Mouse (Mus musculus) limb, embryonic 11.5 days (tissue): ENCODE measurements at regions not wholly inside any gene's neighbourhood (a gene's known extent, or its start where the extent isn't known, plus 50 kb on each side); places are given as distances from the start of the nearest gene placed in this dataset.
A peak's percentile ranks its signal among the peaks of the same experiment; 100 is the strongest.

Source experiments
- ATAC-seq: fragments of 200-750 bp; cut with Nextera tagmentation; 2 replicates; pipeline ENCODE4 v1.8.0; 2017; ENCODE audit warnings: low read depth; ENCODE audit not compliant: insufficient number of reproducible peaks, low FRiP score, low TSS enrichment
- DNase-seq: peaks from one replicate; pipeline ENCODE4 v3.0.0-alpha.2; 2015; ENCODE audit warnings: low spot score
- H3K27ac ChIP-seq: fragments of 300-500 bp; sonication (generic); replicated peaks from 2 replicates; pipeline ENCODE4 v1.5.1; 2014; ENCODE audit warnings: low read depth, mild to moderate bottlenecking, low read length
- H3K27me3 ChIP-seq: fragments of 300-500 bp; sonication (generic); 2 replicates; pipeline ENCODE4 v1.6.1; 2014; ENCODE audit warnings: mild to moderate bottlenecking, low read length, mixed read lengths; ENCODE audit not compliant: control insufficient read depth, insufficient read depth
- H3K36me3 ChIP-seq: fragments of 300-500 bp; sonication (generic); 2 replicates; pipeline ENCODE4 v1.6.1; 2014; ENCODE audit warnings: mild to moderate bottlenecking, low read length, moderate library complexity, mixed read lengths; ENCODE audit not compliant: control insufficient read depth, insufficient read depth
- H3K4me1 ChIP-seq: fragments of 300-500 bp; sonication (generic); 2 replicates; pipeline ENCODE4 v1.6.1; 2014; ENCODE audit warnings: low read length, mixed read lengths; ENCODE audit not compliant: control insufficient read depth, insufficient read depth
- H3K4me2 ChIP-seq: fragments of 300-500 bp; sonication (generic); 2 replicates; pipeline ENCODE4 v1.6.1; 2014; ENCODE audit warnings: low read depth, mild to moderate bottlenecking, moderate library complexity; ENCODE audit not compliant: severe bottlenecking
- H3K4me3 ChIP-seq: fragments of 300-500 bp; sonication (generic); 2 replicates; pipeline ENCODE4 v1.5.1; 2014; ENCODE audit warnings: low read depth, low read length
- H3K9ac ChIP-seq: fragments of 300-500 bp; sonication (generic); 2 replicates; pipeline ENCODE4 v1.6.1; 2014; ENCODE audit warnings: mild to moderate bottlenecking, low read length
- H3K9me3 ChIP-seq: fragments of 300-500 bp; sonication (generic); 2 replicates; pipeline ENCODE4 v1.6.1; 2016; ENCODE audit warnings: low read length; ENCODE audit not compliant: control insufficient read depth
- WGBS: fragments of 180-500 bp; shearing (Covaris S2); extraction: QIAGEN DNeasy Blood & Tissue Kit; methylation state at CpG from one replicate; pipeline ENCODE4 v1.1.7; 2014; 5-methylcytosine and 5-hydroxymethylcytosine counted together

DNA sequence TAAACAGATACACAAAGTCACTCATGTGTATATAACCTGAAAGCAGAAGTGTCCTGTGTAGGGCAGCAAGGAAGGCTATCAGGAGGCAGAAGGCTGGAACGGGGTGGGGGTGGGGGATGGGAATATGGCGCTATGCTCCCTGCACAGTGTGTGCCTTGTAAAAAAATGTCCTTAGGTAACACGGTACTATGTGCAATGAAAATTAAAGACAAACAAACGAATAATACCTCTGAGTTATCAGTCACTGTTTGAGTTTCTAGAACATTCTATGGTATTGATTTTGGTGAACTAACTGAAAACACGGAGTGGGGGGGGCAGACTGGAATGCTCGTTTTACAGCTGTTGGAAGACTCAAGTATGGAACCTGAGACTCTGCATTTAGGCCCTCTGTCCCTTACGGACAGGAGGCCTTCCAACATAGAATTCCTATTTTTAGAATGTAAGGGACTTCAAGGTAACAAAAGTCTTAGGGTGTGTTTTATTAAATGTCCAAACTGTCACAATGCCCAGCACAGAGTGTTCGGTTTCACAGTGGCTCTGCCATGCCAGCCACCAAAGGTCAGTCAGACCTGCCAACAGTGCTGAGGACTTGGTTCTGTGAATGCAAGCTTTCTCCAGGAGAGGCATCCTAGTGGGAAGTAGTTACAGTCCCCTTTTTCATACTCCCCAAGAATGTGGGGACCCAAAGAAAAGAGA, 240.6 kb downstream of the Ano6 start:
- DNase-seq (no peak), ATAC-seq (no peak)
- Histone ChIP-seq H3K9me3 (no peaks in the 10 kb centered on the region), H3K4me1 (no peaks in the 10 kb centered on the region), H3K4me3 (no peak overlapping the region), H3K27me3 (no peaks in the 10 kb centered on the region), H3K27ac (no peak overlapping the region), H3K4me2 (no peak overlapping the region), H3K36me3 (no peaks in the 10 kb centered on the region), H3K9ac (no peak overlapping the region)
- 85% methylated on average over 8 of the region's 8 CpGs for WGBS

GRCm38 (mm10) chr15:96035273-96035672, 244.6 kb downstream of the Ano6 start:
- 84% methylated on average over 12 of the region's 12 CpGs for WGBS
- Histone ChIP-seq H3K4me3 (no peak overlapping the region), H3K9me3 (no peaks in the 10 kb centered on the region), H3K27ac (no peak overlapping the region), H3K27me3 (no peaks in the 10 kb centered on the region), H3K9ac (no peak overlapping the region), H3K4me2 (no peak overlapping the region), H3K36me3 (no peaks in the 10 kb centered on the region), H3K4me1 (no peaks in the 10 kb centered on the region)
- DNase-seq (no peak), ATAC-seq (no peak)

- ATAC-seq = no peak
- Histone ChIP-seq H3K27ac (no peak overlapping the region), H3K9me3 (no peaks in the 10 kb centered on the region)
Observed at GRCm38 (mm10) chr15:96045561-96045960, 241.8 kb upstream of the Arid2 start.

DNA sequence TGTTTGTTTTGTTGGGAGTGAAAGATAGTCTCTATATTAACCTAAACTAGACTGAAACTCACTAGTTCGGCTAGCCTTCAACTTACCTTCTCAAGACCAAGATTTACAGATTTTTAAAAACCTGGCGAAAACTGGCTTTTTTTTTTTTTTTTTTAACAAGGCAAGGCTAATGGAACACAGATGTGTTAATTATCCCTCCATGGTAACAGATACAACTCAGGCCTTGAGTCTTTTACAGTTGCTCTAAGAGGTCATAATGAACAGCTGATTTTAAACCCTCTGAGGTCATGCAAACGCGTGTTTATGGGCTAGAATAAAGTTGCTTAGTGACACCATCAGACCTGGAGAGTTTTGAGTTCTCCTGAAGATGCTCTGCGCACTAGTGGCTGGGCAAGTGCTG, 240.7 kb upstream of the Arid2 start:
- Histone ChIP-seq H3K9ac (no peak overlapping the region), H3K4me1 (peaks cover 9% of the 10 kb centered on the region; the same call in 1 of the 2 replicates), H3K27ac (no peak overlapping the region), H3K27me3 (no peaks in the 10 kb centered on the region), H3K4me2 (no peak overlapping the region), H3K9me3 (no peaks in the 10 kb centered on the region), H3K4me3 (no peak overlapping the region), H3K36me3 (no peaks in the 10 kb centered on the region)
- 22% methylated on average over 5 of the region's 5 CpGs for WGBS
- peak; percentile 40 for DNase-seq
- ATAC-seq = no peak

More at GRCm38 (mm10) chr15:96045561-96045960, 241.8 kb upstream of the Arid2 start:
- WGBS = 75% methylated on average over 3 of the region's 3 CpGs
- H3K27me3 ChIP-seq = no peaks in the 10 kb centered on the region
- no peak overlapping the region for H3K4me3 ChIP-seq
- peaks cover 9% of the 10 kb centered on the region; the same call in 1 of the 2 replicates for H3K4me1 ChIP-seq
- no peak overlapping the region for H3K4me2 ChIP-seq
- no peaks in the 10 kb centered on the region for H3K36me3 ChIP-seq
- H3K9ac ChIP-seq = no peak overlapping the region
- DNase-seq = no peak

GRCm38 (mm10) chr15:96050416-96050815, 236.9 kb upstream of the Arid2 start:
- H3K9ac ChIP-seq = no peak overlapping the region
- no peaks in the 10 kb centered on the region for H3K36me3 ChIP-seq
- H3K4me3 ChIP-seq = no peak overlapping the region
- H3K4me2 ChIP-seq = no peak overlapping the region
- 79% methylated on average over 4 of the region's 4 CpGs for WGBS
- no peaks in the 10 kb centered on the region for H3K27me3 ChIP-seq
- H3K4me1 ChIP-seq = peaks cover 9% of the 10 kb centered on the region; the same call in 1 of the 2 replicates
- no peak for ATAC-seq
- H3K27ac ChIP-seq = no peak overlapping the region
- no peak for DNase-seq
- H3K9me3 ChIP-seq = no peaks in the 10 kb centered on the region

DNA sequence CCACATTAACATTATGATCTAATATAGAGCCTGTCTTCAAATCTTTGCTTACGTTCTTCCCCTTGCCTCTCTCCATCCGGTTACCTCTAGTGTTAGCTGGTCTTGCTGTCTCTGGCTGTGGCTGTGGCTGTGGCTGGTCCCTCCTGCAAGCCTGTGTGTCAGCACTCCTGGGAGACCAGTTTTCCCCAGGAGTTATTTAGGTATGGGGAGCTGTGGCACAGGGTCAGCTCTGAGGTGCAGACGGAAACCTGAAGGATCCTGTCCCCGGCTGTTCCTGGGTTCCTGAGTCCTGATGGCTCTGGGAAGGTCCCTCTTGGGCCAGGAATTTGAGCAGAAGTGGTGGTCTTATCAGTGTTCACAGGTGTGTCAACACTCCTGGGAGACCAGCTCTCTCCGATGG, 234.7 kb upstream of the Arid2 start:
- Histone ChIP-seq H3K4me1 (no peaks in the 10 kb centered on the region), H3K27me3 (no peaks in the 10 kb centered on the region), H3K4me2 (no peak overlapping the region), H3K9me3 (no peaks in the 10 kb centered on the region), H3K36me3 (no peaks in the 10 kb centered on the region), H3K27ac (no peak overlapping the region), H3K4me3 (no peak overlapping the region), H3K9ac (no peak overlapping the region)
- ATAC-seq = no peak
- 91% methylated on average over 5 of the region's 5 CpGs for WGBS
- DNase-seq = no peak

- Histone ChIP-seq H3K27ac (no peak overlapping the region), H3K4me3 (no peak overlapping the region), H3K36me3 (no peaks in the 10 kb centered on the region), H3K27me3 (no peaks in the 10 kb centered on the region), H3K9me3 (no peaks in the 10 kb centered on the region), H3K9ac (no peak overlapping the region), H3K4me2 (no peak overlapping the region), H3K4me1 (no peaks in the 10 kb centered on the region)
- ATAC-seq (no peak), DNase-seq (no peak)
- 56% methylated on average over 10 of the region's 10 CpGs for WGBS
Observed at GRCm38 (mm10) chr15:96055361-96055760, 232.0 kb upstream of the Arid2 start.

- H3K4me1 ChIP-seq = no peaks in the 10 kb centered on the region
- H3K27ac ChIP-seq = no peak overlapping the region
- no peaks in the 10 kb centered on the region for H3K9me3 ChIP-seq
- ATAC-seq (no peak), DNase-seq (no peak)
- H3K4me3 ChIP-seq = no peak overlapping the region
- H3K27me3 ChIP-seq = no peaks in the 10 kb centered on the region
- 62% methylated on average over 16 of the region's 16 CpGs for WGBS
- H3K9ac ChIP-seq = no peak overlapping the region
- no peaks in the 10 kb centered on the region for H3K36me3 ChIP-seq
- no peak overlapping the region for H3K4me2 ChIP-seq
Observed at GRCm38 (mm10) chr15:96055796-96056473, 231.4 kb upstream of the Arid2 start.
